Mouse (Mus musculus): ENCODE results near the gene St3gal4. TPM values are rescaled to one million over a fixed set of nuclear protein-coding genes. Genes with fewer than 3 reads are reported as not detected.

St3gal4 gene
- polyA plus RNA-seq, 1 experiment from 2014 or later: 27.9 TPM

- Histone ChIP-seq H3K9me3 (replicated peaks) (no peaks in the 10 kb centered on the region), H3K9ac (no peak overlapping the region), H3K4me3 (no peak overlapping the region), H3K27ac (no peak overlapping the region), H3K36me3 (peaks cover 83% of the 10 kb centered on the region), H3K4me2 (no peak overlapping the region), H3K27me3 (replicated peaks) (no peaks in the 10 kb centered on the region), H3K4me1 (0 out of 2 replicates have a peak, but pooled peaks cover 2% of the 10 kb centered on the region)
- no peak for ATAC-seq
- WGBS (ENCODE audit: insufficient replicate concordance): 88% methylated on average over 16 of the region's 16 CpGs
Observed at GRCm38 (mm10) chr9:35053081-35053480, 66.0 kb downstream of the St3gal4 start.

GRCm38 (mm10) chr9:35052671-35053070 lies 66.4 kb downstream of the St3gal4 start:
- Histone ChIP-seq H3K4me1 (no peaks in the 10 kb centered on the region), H3K9me3 (replicated peaks) (no peaks in the 10 kb centered on the region), H3K36me3 (peaks cover 88% of the 10 kb centered on the region), H3K27me3 (replicated peaks) (no peaks in the 10 kb centered on the region), H3K9ac (no peak overlapping the region), H3K27ac (no peak overlapping the region), H3K4me3 (no peak overlapping the region), H3K4me2 (no peak overlapping the region)
- no peak for ATAC-seq
- WGBS (ENCODE audit: insufficient replicate concordance): 86% methylated on average over 4 of the region's 4 CpGs

GRCm38 (mm10) chr9:35051666-35052065 lies 67.4 kb downstream of the St3gal4 start:
- ATAC-seq: no peak
- Histone ChIP-seq H3K27me3 (replicated peaks) (no peaks in the 10 kb centered on the region), H3K9me3 (replicated peaks) (no peaks in the 10 kb centered on the region), H3K4me3 (no peak overlapping the region), H3K4me2 (no peak overlapping the region), H3K9ac (no peak overlapping the region), H3K27ac (no peak overlapping the region), H3K36me3 (peaks cover 98% of the 10 kb centered on the region), H3K4me1 (0 out of 2 replicates have a peak, but pooled peaks cover under 1% of the 10 kb centered on the region)
- WGBS (ENCODE audit: insufficient replicate concordance): 89% methylated on average over 4 of the region's 4 CpGs

GRCm38 (mm10) chr9:35050701-35051454 lies 68.2 kb downstream of the St3gal4 start:
- WGBS (ENCODE audit: insufficient replicate concordance): 86% methylated on average over 6 of the region's 6 CpGs
- peaks cover 100% of the 10 kb centered on the region for H3K36me3 ChIP-seq
- ATAC-seq: no peak
- H3K27me3 ChIP-seq (replicated peaks): no peaks in the 10 kb centered on the region
- H3K27ac ChIP-seq: no peak overlapping the region
- H3K4me1 ChIP-seq: peaks cover 7% of the 10 kb centered on the region
- H3K4me3 ChIP-seq: no peak overlapping the region
- H3K4me2 ChIP-seq: no peak overlapping the region
- H3K9me3 ChIP-seq (replicated peaks): no peaks in the 10 kb centered on the region
- no peak overlapping the region for H3K9ac ChIP-seq

- Histone ChIP-seq H3K27ac (no peak overlapping the region), H3K4me3 (no peak overlapping the region), H3K4me2 (no peak overlapping the region), H3K9ac (no peak overlapping the region), H3K4me1 (peaks cover 15% of the 10 kb centered on the region), H3K36me3 (peaks cover 100% of the 10 kb centered on the region), H3K27me3 (replicated peaks) (no peaks in the 10 kb centered on the region), H3K9me3 (replicated peaks) (no peaks in the 10 kb centered on the region)
- WGBS (ENCODE audit: insufficient replicate concordance): 78% methylated on average over 3 of the region's 3 CpGs
- ATAC-seq: no peak
Observed at GRCm38 (mm10) chr9:35049891-35050527, 69.1 kb downstream of the St3gal4 start.

GRCm38 (mm10) chr9:35048449-35048848 lies 70.6 kb downstream of the St3gal4 start:
- H3K4me2 ChIP-seq: no peak overlapping the region
- 64% methylated on average over 6 of the region's 6 CpGs for WGBS (ENCODE audit: insufficient replicate concordance)
- H3K36me3 ChIP-seq: peaks cover 96% of the 10 kb centered on the region

GRCm38 (mm10) chr9:35045756-35046155 lies 73.3 kb downstream of the St3gal4 start:
- H3K4me3 ChIP-seq: no peak overlapping the region
- 88% methylated on average over 2 of the region's 2 CpGs for WGBS (ENCODE audit: insufficient replicate concordance)
- ATAC-seq: 0 out of 2 replicates have a peak, but pooled peaks have one; percentile 19
- no peak overlapping the region for H3K4me2 ChIP-seq
- H3K27ac ChIP-seq: peak overlapping the region; percentile 38; the same call in 1 of the 2 replicates
- peaks cover 69% of the 10 kb centered on the region for H3K36me3 ChIP-seq
- no peak overlapping the region for H3K9ac ChIP-seq
- H3K9me3 ChIP-seq (replicated peaks): no peaks in the 10 kb centered on the region
- no peaks in the 10 kb centered on the region for H3K27me3 ChIP-seq (replicated peaks)
- H3K4me1 ChIP-seq: peaks cover 24% of the 10 kb centered on the region

More at GRCm38 (mm10) chr9:35048449-35048848, 70.6 kb downstream of the St3gal4 start:
- ATAC-seq: no peak
- H3K27me3 ChIP-seq (replicated peaks): no peaks in the 10 kb centered on the region
- H3K4me1 ChIP-seq: peaks cover 24% of the 10 kb centered on the region
- H3K4me3 ChIP-seq: no peak overlapping the region
- H3K9ac ChIP-seq: no peak overlapping the region
- no peaks in the 10 kb centered on the region for H3K9me3 ChIP-seq (replicated peaks)
- H3K27ac ChIP-seq: no peak overlapping the region

GRCm38 (mm10) chr9:35045031-35045531 lies 74.0 kb downstream of the St3gal4 start:
- 76% methylated on average over 11 of the region's 11 CpGs for WGBS (ENCODE audit: insufficient replicate concordance)
- ATAC-seq: 0 out of 2 replicates have a peak, but pooled peaks have one; percentile 11
- peaks cover 30% of the 10 kb centered on the region for H3K4me1 ChIP-seq
- peak overlapping the region; percentile 38 for H3K27ac ChIP-seq
- H3K9me3 ChIP-seq (replicated peaks): no peaks in the 10 kb centered on the region
- H3K36me3 ChIP-seq: peaks cover 62% of the 10 kb centered on the region
- no peak overlapping the region for H3K4me3 ChIP-seq
- no peak overlapping the region for H3K4me2 ChIP-seq
- H3K27me3 ChIP-seq (replicated peaks): no peaks in the 10 kb centered on the region
- no peak overlapping the region for H3K9ac ChIP-seq

- H3K9me3 ChIP-seq (replicated peaks): no peaks in the 10 kb centered on the region
- H3K9ac ChIP-seq: no peak overlapping the region
- H3K4me1 ChIP-seq: peaks cover 36% of the 10 kb centered on the region
- peak overlapping the region; percentile 41; the same call in 1 of the 2 replicates for H3K27ac ChIP-seq
- no peaks in the 10 kb centered on the region for H3K27me3 ChIP-seq (replicated peaks)
- peaks cover 56% of the 10 kb centered on the region for H3K36me3 ChIP-seq
- no peak overlapping the region for H3K4me3 ChIP-seq
- no peak for ATAC-seq
- H3K4me2 ChIP-seq: no peak overlapping the region
- 56% methylated on average over 15 of the region's 15 CpGs for WGBS (ENCODE audit: insufficient replicate concordance)
Observed at GRCm38 (mm10) chr9:35044458-35044857, 74.6 kb downstream of the St3gal4 start.

- no peak overlapping the region for H3K9ac ChIP-seq
- peaks cover 43% of the 10 kb centered on the region for H3K4me1 ChIP-seq
- H3K27me3 ChIP-seq (replicated peaks): no peaks in the 10 kb centered on the region
- 79% methylated on average over 7 of the region's 7 CpGs for WGBS (ENCODE audit: insufficient replicate concordance)
- H3K4me2 ChIP-seq: no peak overlapping the region
- H3K4me3 ChIP-seq: no peak overlapping the region
- H3K27ac ChIP-seq: no peak overlapping the region
- ATAC-seq: no peak
- peaks cover 47% of the 10 kb centered on the region for H3K36me3 ChIP-seq
- H3K9me3 ChIP-seq (replicated peaks): no peaks in the 10 kb centered on the region
Observed at GRCm38 (mm10) chr9:35043619-35044018, 75.4 kb downstream of the St3gal4 start.

GRCm38 (mm10) chr9:35041493-35041892 lies 77.6 kb downstream of the St3gal4 start:
- H3K4me3 ChIP-seq: no peak overlapping the region
- no peak overlapping the region for H3K4me2 ChIP-seq
- peaks cover 26% of the 10 kb centered on the region for H3K36me3 ChIP-seq
- H3K9ac ChIP-seq: no peak overlapping the region
- H3K4me1 ChIP-seq: peaks cover 41% of the 10 kb centered on the region
- H3K9me3 ChIP-seq (replicated peaks): no peaks in the 10 kb centered on the region
- 72% methylated on average over 5 of the region's 5 CpGs for WGBS (ENCODE audit: insufficient replicate concordance)
- no peak for ATAC-seq
- H3K27ac ChIP-seq: no peak overlapping the region; the same call in 1 of the 2 replicates
- H3K27me3 ChIP-seq (replicated peaks): no peaks in the 10 kb centered on the region

GRCm38 (mm10) chr9:35039846-35040245 lies 79.2 kb downstream of the St3gal4 start:
- H3K9ac ChIP-seq: no peak overlapping the region
- H3K36me3 ChIP-seq: peaks cover 10% of the 10 kb centered on the region
- peak; percentile 18; the same call in 1 of the 2 replicates for ATAC-seq
- 25% methylated on average over 5 of the region's 5 CpGs for WGBS (ENCODE audit: insufficient replicate concordance)
- no peak overlapping the region for H3K4me3 ChIP-seq
- H3K4me1 ChIP-seq: peaks cover 31% of the 10 kb centered on the region
- peak overlapping the region; percentile 49; the same call in 1 of the 2 replicates for H3K27ac ChIP-seq
- H3K9me3 ChIP-seq (replicated peaks): no peaks in the 10 kb centered on the region
- H3K4me2 ChIP-seq: no peak overlapping the region
- H3K27me3 ChIP-seq (replicated peaks): peaks cover 14% of the 10 kb centered on the region
